Mouse (Mus musculus) left cerebral cortex, postnatal 14 days (tissue): ENCODE measurements around the gene Myo1c. TPM values are rescaled to one million over a fixed set of nuclear protein-coding genes. Genes with fewer than 3 reads are reported as not detected.

ENCODE experiments used
- DNase-seq, 2 experiments: peaks; one replicate each; pipeline ENCODE4 v3.0.0; 2021 to 2022; ENCODE audit warnings: low spot score in 2 of 2, mixed read lengths in 1 of 2
- intact Hi-C: fragments of 180-260 bp; cut with DNase I; formaldehyde crosslinking; loops from one replicate; pipeline ENCODE4 v1.15.1; 2025
- total RNA-seq, 2 experiments: library from RNA; stranded (reverse); gene quantifications; 2 replicates each; pipeline ENCODE4 v1.2.3; 2021

Gene Myo1c
- total RNA-seq, 2 experiments from 2014 or later = 20.5 to 21.7 TPM

DNA sequence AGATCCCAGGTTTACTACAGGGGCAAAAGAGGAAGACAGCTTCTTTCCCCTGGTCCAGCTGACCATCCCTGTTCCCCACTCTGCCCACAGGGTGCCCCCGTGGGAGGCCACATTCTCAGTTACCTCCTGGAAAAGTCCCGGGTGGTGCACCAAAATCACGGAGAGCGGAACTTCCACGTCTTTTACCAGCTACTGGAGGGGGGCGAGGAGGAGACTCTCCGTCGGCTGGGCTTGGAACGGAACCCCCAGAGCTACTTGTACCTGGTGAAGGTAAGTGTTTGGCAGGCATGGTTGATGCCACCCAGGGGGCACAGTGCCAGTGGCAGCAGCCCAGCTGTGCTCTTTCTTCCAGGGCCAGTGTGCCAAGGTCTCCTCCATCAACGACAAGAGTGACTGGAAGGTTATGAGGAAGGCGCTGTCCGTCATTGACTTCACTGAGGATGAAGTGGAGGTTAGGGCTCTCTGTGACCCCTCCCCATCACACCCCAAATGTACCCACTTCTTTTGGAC, 9.8 kb downstream of the Myo1c start:
- intact Hi-C loops = no loop called here
- DNase-seq = no peak

DNA sequence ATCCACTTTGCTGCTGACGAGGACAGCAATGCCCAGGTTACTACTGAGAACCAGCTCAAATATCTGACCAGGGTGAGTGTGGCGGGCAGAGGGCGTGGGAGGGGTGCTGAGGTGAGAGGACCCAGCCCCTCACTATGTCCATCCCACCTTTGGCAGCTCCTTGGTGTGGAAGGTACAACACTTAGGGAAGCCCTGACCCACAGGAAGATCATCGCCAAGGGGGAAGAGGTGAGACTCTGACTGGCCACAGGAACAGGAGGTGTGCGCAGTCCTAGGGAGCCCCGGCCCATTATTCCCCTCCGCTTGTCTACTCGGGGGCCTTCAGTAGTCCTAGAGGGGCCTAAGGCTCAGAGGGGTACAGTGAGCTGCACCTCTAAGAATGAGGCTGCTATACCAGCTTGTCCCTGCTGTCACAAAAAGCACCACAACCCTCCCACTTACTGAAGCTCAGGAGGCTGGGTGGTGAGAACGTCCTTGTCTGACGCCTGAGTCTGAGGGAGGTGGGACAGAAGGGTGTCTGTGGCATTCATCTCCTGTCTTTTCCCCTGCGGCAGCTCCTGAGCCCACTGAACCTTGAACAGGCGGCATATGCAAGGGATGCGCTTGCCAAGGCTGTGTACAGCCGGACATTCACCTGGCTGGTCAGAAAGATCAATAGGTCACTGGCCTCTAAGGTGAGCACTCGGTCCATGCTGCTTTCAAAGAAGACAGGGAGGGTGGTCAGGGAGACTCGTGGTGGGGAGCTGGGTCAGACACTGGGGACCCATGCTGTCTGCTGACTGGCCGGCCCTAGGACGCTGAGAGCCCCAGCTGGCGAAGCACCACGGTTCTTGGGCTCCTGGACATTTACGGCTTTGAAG, 10.9 kb downstream of the Myo1c start:
- DNase-seq = peak in 1 of 2 experiments; percentile 31

DNA sequence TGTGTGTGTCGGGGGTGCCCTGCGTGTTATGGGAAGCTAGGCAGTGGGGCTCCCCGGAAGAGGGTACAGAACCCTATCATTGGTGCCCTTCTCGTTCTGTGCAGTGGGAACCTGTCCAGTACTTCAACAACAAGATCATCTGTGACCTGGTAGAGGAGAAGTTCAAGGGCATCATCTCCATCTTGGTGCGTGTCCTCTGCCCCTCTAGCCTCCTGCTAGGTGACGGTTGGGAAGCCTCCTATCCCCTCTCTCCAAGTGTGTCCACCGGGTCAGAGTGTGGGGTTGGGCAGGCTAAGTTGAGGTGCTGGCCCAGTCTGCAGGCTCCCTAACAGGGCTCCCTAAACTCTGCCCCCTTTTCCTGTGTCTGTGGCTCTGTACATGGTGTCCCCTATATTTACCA, 11.8 kb downstream of the Myo1c start:
- no peak for DNase-seq
- intact Hi-C loops = no loop called here

More for the DNA sequence above, 10.9 kb downstream of the Myo1c start:
- intact Hi-C loops = no loop called here

DNA sequence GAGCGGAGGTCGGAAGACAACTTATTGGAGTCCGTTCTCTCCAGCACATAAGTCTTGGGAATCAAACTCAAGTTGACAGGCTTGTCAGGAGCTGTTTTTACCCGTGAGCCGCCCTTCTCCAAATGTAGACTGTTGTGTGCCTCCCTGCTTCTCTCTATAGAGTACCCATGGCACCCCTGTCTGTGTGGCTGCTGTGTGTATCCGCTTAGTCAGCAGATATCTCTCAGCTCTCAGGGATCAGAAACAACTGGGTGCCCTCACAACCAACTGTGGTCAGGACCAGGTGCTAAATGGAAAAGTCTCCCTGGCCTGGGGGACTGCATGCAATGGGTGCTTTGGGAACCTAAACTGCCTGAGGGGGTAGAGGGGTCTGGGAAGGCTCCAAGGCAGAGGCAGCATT, 16.0 kb downstream of the Myo1c start:
- intact Hi-C loops = no loop called here

DNA sequence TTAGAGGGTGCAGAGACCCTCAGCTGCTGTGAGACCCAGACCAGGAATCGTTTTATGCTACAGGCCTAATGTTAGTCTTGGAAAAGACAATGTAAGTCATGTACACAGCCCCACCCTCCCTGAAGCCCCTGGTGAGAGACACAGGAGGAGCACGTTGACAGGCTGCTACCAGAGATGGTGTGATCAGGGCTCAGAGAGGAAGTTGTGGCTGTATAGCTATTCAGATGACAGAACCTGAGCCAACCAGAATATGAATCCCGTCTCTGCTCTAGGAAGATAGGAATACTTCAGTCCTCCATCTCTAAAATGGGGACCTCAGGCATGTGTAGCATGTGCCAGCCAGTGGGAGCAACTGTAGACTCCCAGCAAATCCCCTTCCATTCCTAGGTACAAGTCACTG, 18.3 kb downstream of the Myo1c start:
- intact Hi-C loops = no loop called here
- DNase-seq = no peak

More for the DNA sequence above, 16.0 kb downstream of the Myo1c start:
- DNase-seq = no peak

DNA sequence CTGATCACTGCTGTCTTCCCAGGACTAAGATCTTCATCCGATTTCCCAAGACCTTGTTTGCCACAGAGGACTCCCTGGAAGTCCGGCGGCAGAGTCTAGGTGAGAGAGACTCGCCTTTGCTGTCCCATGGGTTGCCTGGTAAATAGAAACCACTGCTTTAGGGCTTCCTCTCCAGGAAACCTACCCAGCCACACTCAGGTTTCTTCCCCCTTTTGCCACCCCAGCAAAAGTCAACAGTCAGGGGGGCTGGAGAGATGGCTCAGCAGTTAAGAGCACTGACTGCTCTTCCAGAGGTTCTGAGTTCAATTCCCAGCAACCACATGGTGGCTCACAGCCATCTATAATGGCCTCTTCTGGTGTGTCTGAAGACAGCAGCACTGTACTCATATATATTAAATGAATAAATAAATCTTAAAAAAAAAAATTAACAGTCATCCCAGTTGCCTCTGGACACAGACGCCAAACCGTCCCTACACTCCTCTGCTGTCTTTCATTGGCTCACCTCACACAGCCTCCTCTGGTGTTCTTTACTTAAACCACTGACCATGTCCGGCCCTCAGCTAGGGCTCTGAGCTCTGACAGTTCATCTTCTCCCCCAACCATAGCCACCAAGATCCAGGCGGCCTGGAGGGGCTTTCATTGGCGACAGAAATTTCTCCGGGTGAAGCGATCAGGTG, 19.0 kb downstream of the Myo1c start:
- intact Hi-C loops = no loop called here
- no peak for DNase-seq

DNA sequence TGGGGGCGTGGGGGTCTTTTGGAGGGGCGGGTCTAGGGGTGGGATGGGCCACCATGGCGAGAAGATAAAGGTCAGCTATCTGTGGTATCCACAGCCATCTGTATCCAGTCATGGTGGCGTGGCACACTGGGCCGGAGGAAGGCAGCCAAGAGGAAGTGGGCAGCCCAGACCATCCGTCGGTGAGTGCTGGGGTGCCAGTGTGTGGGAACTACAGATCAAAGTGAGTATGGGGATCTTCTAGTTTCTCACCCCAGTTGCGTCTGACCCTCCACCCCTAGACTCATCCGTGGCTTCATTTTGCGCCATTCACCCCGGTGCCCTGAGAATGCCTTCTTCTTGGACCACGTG, 19.5 kb downstream of the Myo1c start:
- intact Hi-C loops = no loop called here
- DNase-seq = no peak

DNA sequence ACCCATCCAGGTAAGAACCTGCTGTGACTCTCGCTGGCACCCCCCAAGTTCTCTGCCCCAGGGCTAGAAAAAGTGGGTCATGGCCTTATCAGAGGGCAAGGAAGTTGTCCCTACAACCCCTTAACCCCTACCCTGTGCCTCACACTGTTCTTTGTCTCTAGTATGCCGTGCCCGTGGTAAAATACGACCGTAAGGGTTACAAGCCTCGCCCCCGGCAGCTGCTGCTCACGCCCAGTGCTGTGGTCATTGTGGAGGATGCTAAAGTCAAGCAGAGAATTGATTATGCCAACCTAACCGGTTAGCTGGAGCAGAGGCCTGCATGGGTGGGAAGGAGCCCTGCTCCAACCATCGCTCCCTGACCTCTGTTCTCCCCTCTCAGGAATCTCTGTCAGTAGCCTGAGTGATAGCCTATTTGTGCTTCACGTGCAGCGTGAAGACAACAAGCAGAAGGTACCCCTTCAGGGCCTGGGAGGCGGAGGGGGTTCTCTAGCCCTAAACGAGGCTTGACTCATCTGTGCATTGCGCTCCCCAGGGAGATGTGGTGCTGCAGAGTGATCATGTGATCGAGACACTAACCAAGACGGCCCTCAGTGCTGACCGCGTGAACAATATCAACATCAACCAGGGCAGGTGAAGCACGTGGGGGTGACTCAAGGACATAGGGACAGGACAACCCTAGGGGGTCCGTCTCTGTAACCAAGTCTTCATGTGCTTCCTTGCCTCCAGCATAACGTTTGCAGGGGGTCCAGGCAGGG, 21.3 kb downstream of the Myo1c start:
- intact Hi-C loops = no loop called here
- no peak for DNase-seq

DNA sequence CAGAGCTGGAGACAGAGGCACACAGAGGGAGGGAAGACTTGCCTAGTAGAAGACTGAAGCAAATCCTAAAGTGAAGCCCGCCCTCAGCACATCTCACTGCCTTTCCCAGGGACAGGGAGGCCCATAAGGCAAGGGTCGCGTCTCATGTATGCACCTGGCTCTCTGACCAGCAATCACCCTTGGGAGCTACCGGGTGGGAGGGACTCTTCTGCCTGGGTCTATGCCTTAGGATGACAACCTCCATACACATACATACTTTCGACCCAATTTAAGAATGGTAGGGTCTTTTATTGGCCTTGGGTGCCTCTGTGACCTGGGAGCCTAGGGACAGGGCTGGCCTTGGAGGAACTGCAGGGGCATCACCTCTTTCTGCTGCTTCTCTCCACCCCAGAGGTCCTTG, 23.1 kb downstream of the Myo1c start:
- no peak for DNase-seq
- intact Hi-C loops = no loop called here

DNA sequence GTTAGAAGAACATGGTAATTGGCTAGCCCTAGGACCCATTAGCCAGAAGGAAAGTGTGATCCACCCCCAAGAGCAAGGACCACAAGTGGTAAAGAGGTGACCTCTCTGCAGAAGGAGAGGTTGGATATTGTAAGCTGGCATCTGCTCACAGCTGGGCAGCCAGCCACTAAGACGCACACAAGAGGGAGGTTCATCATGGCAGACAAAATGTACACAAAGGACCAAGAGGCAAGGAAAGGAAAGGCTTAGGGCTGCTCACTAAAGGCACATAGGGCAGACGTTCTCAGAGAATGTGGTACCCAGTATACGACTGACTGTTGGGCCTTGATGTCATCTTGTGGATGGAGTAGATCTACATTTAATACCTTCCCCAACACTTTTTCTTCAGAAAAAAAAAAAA, 24.6 kb downstream of the Myo1c start:
- no peak for DNase-seq
- intact Hi-C loops = no loop called here

DNA sequence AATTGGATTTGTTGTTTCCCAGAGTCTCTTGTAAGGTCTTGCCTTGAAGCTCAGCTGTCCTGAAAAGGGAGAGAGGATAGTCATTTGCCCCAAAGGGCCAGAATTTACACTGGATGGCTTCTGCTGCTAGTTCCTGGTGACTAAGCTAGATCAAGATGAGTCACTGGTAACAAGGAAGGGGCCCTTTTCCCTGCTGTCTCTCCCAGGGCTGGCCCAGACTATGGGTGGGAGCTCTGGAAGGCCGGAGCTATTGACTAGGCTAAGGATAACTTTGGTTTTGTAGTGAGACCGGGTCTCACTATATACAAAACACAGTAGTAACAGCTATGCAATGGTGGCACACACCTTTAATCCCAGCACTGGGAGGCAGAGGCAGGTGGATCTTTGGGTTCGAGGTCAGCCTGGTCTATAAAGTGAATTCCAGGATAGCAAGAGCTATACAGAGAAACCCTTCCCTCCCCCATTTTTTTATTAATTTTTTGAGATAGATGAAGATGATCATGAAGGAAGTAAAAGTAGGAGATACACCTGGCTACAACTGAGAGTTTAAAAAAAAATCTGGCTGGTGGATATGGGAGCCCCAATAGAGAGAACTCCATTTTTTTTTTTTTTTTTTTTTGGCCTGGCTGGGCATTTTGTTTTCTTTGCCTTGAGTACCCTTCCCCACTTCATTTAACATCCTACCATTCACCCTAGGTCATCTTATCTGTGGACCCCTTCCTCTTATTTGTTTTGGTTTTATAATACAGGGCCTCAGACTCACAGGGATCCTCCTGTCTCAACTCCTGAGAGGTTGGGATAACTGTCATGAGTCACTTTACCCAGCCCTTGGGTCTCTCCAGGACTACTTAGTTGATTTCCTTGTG, 27.8 kb downstream of the Myo1c start:
- intact Hi-C loops = no loop called here
- DNase-seq = no peak

DNA sequence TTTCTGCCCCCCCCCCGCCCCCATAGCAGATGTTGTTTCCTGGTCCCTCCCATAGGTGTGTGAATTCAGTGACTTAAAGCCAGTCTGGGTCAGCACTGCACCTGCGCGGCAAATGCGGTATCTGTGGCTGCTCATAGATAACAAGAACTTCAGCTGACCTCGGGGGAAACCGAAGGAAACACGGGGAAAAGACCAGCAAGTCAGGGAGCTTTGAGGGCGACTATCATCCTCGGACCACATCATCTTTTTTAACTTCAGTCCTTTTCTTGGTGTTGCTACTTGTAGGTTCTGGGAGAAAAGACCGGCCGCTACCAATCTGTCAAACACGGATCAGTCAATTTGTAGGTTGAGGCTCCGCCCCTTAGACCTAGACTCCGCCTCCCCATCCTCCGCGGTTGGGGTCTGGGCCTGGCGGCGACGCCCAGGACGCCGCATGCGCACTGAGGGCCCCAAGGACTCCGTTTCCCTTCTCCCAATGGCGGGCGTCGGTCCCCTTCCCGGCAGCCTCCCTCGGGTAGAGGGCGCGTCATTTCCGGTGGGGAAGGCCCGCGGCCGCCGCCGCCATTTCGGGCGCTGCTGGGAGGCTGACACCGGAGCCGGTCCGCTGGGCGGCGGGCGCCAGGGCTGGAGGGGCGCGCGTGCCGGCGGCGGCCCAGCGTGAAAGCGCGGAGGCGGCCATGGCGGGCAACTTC, 28.6 kb downstream of the Myo1c start, which contains the start of gene Crk:
Gene Crk (plus strand): TSS at position 513 of the 692 bp plus-strand sequence.
- peak; percentile 96 for DNase-seq
- intact Hi-C loops = no loop called here

DNA sequence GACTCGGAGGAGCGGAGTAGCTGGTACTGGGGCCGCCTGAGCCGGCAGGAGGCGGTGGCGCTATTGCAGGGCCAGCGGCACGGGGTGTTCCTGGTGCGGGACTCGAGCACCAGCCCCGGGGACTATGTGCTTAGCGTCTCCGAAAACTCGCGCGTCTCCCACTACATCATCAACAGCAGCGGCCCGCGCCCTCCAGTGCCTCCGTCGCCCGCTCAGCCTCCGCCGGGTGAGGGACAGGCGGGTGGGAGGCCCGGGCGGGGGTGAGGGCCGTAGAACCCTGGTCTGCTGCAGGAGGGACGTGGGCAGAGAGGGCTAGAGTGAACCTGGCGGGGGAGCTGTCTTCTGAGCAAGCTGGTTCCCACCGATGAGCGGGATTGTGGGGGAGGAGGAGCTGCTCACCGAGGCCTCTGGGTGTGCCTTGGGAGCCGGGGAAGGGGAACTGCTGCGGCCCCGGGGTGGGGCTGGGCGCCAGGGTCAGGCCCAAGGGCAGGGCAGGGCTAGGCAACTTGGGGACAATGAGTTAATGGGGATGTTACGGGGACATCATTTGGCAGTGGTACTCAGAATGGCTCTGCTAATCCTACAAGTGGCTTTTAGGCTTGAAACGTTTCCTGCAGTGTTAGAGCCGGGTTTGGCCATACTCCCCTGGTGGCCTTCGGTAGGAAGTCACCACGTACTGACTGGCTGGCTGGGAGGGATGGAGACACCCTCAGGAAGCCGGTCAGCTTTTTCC, 29.3 kb downstream of the Myo1c start:
- DNase-seq = peak in 1 of 2 experiments; percentile 69
- intact Hi-C loops = no loop called here

DNA sequence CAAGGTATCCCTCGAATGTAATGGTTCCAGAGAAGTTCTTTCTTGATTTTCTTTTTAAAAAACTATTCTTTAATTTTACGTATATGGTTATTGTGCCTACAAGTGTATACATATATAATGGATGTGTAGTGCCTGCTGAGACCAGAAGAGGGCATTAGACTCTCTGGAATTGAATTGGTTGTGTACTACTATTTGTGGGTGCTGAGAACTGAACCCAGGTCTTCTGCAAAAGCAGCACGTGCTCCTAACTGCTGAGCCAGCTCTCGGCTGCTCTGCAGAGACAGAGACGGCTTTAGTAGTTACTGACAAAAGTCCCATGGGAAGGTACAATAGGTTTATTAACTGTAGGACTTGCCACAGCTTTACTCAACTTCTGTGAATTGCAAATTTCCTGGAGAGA, 34.2 kb downstream of the Myo1c start:
- DNase-seq = no peak
- intact Hi-C loops = no loop called here

DNA sequence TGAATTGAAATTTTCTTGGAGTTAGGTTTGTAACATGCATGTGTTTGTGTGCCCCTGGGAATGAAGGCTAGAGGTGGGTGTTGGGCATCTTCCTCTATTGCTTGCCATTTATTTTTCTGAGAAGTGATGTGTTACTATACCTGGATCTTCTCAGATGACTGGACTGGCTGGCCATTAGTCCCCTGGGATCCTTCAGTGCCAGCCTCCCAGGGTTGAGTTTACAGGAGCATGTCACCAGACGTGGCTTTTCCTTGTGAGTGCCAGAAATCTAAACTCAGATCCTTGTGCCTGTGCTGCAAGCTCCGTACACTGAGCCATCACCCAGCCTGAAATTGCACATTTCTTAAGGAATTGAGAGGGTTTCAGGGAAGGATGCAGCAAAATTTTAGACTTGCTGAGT, 34.7 kb downstream of the Myo1c start:
- intact Hi-C loops = no loop called here
- no peak for DNase-seq

DNA sequence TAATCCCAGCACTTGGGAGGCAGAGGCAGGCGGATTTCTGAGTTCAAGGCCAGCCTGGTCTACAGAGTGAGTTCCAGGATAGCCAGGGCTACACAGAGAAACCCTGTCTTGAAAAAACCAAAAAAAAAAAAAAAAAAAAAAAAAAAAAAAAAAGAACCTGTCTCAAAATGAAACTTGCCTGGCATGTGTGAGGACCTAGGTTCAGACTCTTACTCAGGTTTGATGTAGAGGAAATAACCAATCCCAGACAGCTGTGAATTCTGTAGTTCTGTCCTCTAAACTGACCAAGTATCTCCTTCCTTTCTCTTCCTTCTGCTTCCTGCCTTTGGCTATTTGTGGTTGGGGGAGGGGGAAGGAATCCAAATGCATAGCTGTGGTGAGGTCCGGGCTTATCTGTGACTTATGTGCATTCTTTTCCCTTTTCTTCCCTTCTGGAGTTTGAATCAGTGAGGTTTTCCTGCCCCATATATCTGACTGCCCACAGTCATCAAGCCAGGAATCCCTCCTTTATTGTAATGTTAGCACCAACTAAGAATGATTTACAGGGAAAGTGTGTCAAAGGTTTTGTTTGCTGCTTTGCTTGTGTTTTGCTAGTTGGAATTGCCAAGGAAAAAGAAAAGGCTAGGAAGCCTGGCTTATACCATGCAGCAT, 37.2 kb downstream of the Myo1c start:
- no peak for DNase-seq
- intact Hi-C loops = no loop called here

DNA sequence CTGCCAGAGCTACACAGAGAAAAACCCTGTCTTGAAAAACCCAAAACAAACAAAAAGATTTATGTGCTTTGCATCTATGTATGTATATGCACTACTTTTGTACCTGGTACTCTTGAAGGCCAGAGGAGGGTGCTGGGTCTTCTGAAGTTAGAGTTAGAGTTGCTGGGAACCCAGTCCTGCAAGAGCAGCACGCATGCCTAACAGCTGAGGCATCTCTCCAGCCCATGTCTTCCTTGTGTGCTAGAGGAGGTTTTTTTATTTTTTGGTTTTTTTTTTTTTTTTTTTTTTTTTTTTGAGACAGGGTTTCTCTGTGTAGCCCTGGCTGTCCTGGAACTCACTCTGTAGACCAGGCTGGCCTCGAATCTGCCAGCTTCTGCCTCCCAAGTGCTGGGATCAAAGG, 37.8 kb downstream of the Myo1c start:
- no peak for DNase-seq
- intact Hi-C loops = no loop called here

DNA sequence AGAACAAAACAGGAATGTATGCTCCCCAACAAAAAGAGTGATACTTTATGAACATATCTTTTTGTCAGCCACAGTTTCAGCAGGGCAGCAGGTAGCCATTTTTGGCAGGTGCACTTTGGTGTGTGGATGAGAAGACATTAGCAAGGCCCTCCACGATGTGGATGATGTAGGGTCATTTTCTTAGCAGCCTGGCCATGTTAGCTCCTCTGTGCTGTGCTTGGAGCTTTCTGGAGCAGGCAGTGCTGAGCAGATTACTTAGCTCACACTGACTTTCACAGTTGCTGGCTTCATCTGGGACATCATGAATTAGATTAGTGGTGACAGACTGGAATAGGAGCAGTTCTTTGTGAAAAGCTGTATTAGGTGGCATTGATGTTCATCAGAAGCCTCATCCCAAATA, 39.7 kb downstream of the Myo1c start:
- intact Hi-C loops = no loop called here
- DNase-seq = no peak
